Mouse (Mus musculus) G1E (cell line): ENCODE data around the gene Ifitm10.

Experiments used
- CTCF ChIP-seq: IDR thresholded peaks from 2 replicates; pipeline ENCODE4 v1.5.1; 2012; ENCODE audit warnings: low read depth, low read length, inconsistent platforms, mixed read lengths
- TAL1 ChIP-seq: conservative IDR thresholded peaks from 2 replicates; pipeline ENCODE4 v1.6.1; 2012; ENCODE audit warnings: low read depth, low read length, inconsistent platforms, mixed read lengths

GRCm38 (mm10) chr7:142418027-142418426 lies 44.5 kb upstream of the Ifitm10 start:
- TF ChIP-seq CTCF (no peak), TAL1 (no peak)
